Comparison of ENCODE assay signal across 7 mouse cellular contexts in genomic region chr1:74068366-74069084, GRCm38 (mm10). TPM values are rescaled to one million over a fixed set of nuclear protein-coding genes. Genes with fewer than 3 reads are reported as not detected.
DNase-seq lines count a peak whose midpoint lies in the region; ATAC-seq and TF ChIP-seq lines count a peak whose summit lies in the region.

No protein-coding gene starts in this region.

- no peaks in the 10 kb centered on the region for H3K4me1 ChIP-seq in ES-Bruce4 (ENCODE audit: control insufficient read depth, insufficient read depth, low read length)
- peaks cover 59% of the 10 kb centered on the region for H3K4me1 ChIP-seq in heart, embryonic 13.5 days
- H3K4me1 ChIP-seq in limb, embryonic 11.5 days (ENCODE audit: control insufficient read depth, insufficient read depth, low read length), result peaks cover 32% of the 10 kb centered on the region

- peak overlapping the region; percentile 19 for H3ac ChIP-seq in myocyte (ENCODE audit: control insufficient read depth, insufficient read length)

- 1% methylated on average over 35 of the region's 41 CpGs for WGBS in heart, embryonic 13.5 days
- WGBS in limb, embryonic 11.5 days, result 4% methylated on average over 41 of the region's 41 CpGs

- TF ChIP-seq POLR2A in ES-Bruce4 (IDR thresholded peaks at IDR 0.05; ENCODE audit: insufficient read depth, low read length) (no peak), myocyte (IDR thresholded peaks at IDR 0.05; ENCODE audit: insufficient read length, low read depth) (no peak)

- TF ChIP-seq EP300 in ES-Bruce4 (IDR thresholded peaks at IDR 0.05; ENCODE audit: insufficient read depth, low read depth, low read length), result no peak

- H3K27me3 ChIP-seq in ES-Bruce4 (ENCODE audit: control insufficient read depth, insufficient read depth, low read length, poor library complexity, severe bottlenecking) (no peaks in the 10 kb centered on the region), myocyte (ENCODE audit: control insufficient read depth, insufficient read depth, insufficient read length) (no peaks in the 10 kb centered on the region)
- no peaks in the 10 kb centered on the region for H3K27me3 ChIP-seq in heart, embryonic 13.5 days (replicated peaks)
- H3K27me3 ChIP-seq in limb, embryonic 11.5 days (ENCODE audit: control insufficient read depth, insufficient read depth, low read length), result no peaks in the 10 kb centered on the region

- ATAC-seq in heart, embryonic 13.5 days (ENCODE audit: extremely low read depth, insufficient number of reproducible peaks, low FRiP score, low TSS enrichment), result peak; percentile 44; the same call in 1 of the 2 replicates
- peak; percentile 74 for ATAC-seq in limb, embryonic 11.5 days (ENCODE audit: insufficient number of reproducible peaks, low FRiP score, low TSS enrichment, low read depth)

- peak overlapping the region; percentile 95 for H3K4me2 ChIP-seq in heart, embryonic 13.5 days
- H3K4me2 ChIP-seq in limb, embryonic 11.5 days (ENCODE audit: low read depth, severe bottlenecking), result peak overlapping the region; percentile 72
- peak overlapping the region; percentile 76 for H3K4me2 ChIP-seq in myocyte (ENCODE audit: low read depth)

- no peak overlapping the region for H3K27ac ChIP-seq in ES-Bruce4 (ENCODE audit: insufficient read depth, low read length)
- H3K27ac ChIP-seq in heart, embryonic 13.5 days (replicated peaks), result peak overlapping the region; percentile 88
- H3K27ac ChIP-seq in limb, embryonic 11.5 days (replicated peaks; ENCODE audit: low read depth, low read length), result peak overlapping the region; percentile 81

- H3K36me3 ChIP-seq in ES-Bruce4 (ENCODE audit: control insufficient read depth, insufficient read depth, low read length, poor library complexity, severe bottlenecking) (no peaks in the 10 kb centered on the region), myocyte (ENCODE audit: control insufficient read depth, insufficient read depth) (no peaks in the 10 kb centered on the region)
- H3K36me3 ChIP-seq in heart, embryonic 13.5 days, result peaks cover 15% of the 10 kb centered on the region
- H3K36me3 ChIP-seq in limb, embryonic 11.5 days (ENCODE audit: control insufficient read depth, insufficient read depth, low read length), result peaks cover 3% of the 10 kb centered on the region; the same call in 1 of the 2 replicates

- peaks cover 8% of the 10 kb centered on the region for H3K79me2 ChIP-seq in myocyte (ENCODE audit: control insufficient read depth, insufficient read depth)

- no peak for TF ChIP-seq CTCF in ES-Bruce4 (IDR thresholded peaks at IDR 0.05; ENCODE audit: low read depth, low read length)

- no peaks in the 10 kb centered on the region for H3K9me3 ChIP-seq in ES-Bruce4 (replicated peaks; ENCODE audit: control insufficient read depth, insufficient read depth, low read length, poor library complexity, severe bottlenecking)
- no peaks in the 10 kb centered on the region for H3K9me3 ChIP-seq in heart, embryonic 13.5 days
- H3K9me3 ChIP-seq in limb, embryonic 11.5 days (ENCODE audit: control insufficient read depth, low read length), result no peaks in the 10 kb centered on the region

- H3K9ac ChIP-seq in ES-Bruce4 (ENCODE audit: low read depth, poor library complexity, severe bottlenecking), result 0 out of 2 replicates have a peak overlapping the region, but pooled peaks have one; percentile 33
- peak overlapping the region; percentile 94 for H3K9ac ChIP-seq in heart, embryonic 13.5 days
- H3K9ac ChIP-seq in limb, embryonic 11.5 days (ENCODE audit: low read length), result peak overlapping the region; percentile 61

- peak; percentile 45 for DNase-seq in adrenal gland, postnatal 25 days
- DNase-seq in limb, embryonic 11.5 days (ENCODE audit: low spot score), result peak; percentile 70
- no peak for DNase-seq in right cerebral cortex, postnatal 25 days
- no peak for DNase-seq in urinary bladder, postnatal 36 days (ENCODE audit: low spot score in 2 of 2)

- peak overlapping the region; percentile 41 for H3K4me3 ChIP-seq in ES-Bruce4 (ENCODE audit: low read depth, low read length)
- peak overlapping the region; percentile 71 for H3K4me3 ChIP-seq in heart, embryonic 13.5 days
- peak overlapping the region; percentile 34 for H3K4me3 ChIP-seq in limb, embryonic 11.5 days (ENCODE audit: low read depth, low read length)
- peak overlapping the region; percentile 30 for H3K4me3 ChIP-seq in myocyte

TF ChIP-seq in myocyte, 11 proteins besides CTCF, POLR2A, EP300 and RAD21:
- TF ChIP-seq MAX (IDR thresholded peaks at IDR 0.05; ENCODE audit: low read depth), result no peak
- no peak for TF ChIP-seq POLR2AphosphoS2 (IDR thresholded peaks at IDR 0.05; ENCODE audit: insufficient read length, low read depth)
- peak in 1 of 3 experiments; percentile 24 for TF ChIP-seq MYOD1 (IDR thresholded peaks at IDR 0.05; ENCODE audit: control insufficient read depth in 1 of 3, insufficient read length in 2 of 3, low read depth in 2 of 3)

RNA-seq across cellular contexts. Expression of gene Tns1, which starts 55.7 kb away (rescaled TPM):
- 6.5 and 9.0 TPM in 2 replicates for polyA plus RNA-seq in ES-Bruce4 (2011; ENCODE audit: insufficient read depth, insufficient read length, low read depth, missing spikeins)
- 270 and 436 TPM in 2 replicates for total RNA-seq in adrenal gland, postnatal 25 days (2021)
- polyA plus RNA-seq in heart, embryonic 13.5 days (2015; fragmentation: Nextera tagmentation; extraction: Ambion mirVana), result 100 and 105 TPM in 2 replicates
- polyA plus RNA-seq in limb, embryonic 11.5 days (2014; fragmentation: Nextera tagmentation; extraction: Ambion mirVana), result 36.3 and 36.9 TPM in 2 replicates
- polyA plus RNA-seq in myocyte (2012; fragmentation: generic; extraction: Trizol), result 111 TPM

RNA-seq across cellular contexts. Expression of gene Rufy4, which starts 56.8 kb away (rescaled TPM):
- not detected in 2 replicates for polyA plus RNA-seq in ES-Bruce4 (2011; ENCODE audit: insufficient read depth, insufficient read length, low read depth, missing spikeins)
- total RNA-seq in adrenal gland, postnatal 25 days (2021), result 2.2 and 2.3 TPM in 2 replicates
- 0.20 and 0.48 TPM in 2 replicates for polyA plus RNA-seq in heart, embryonic 13.5 days (2015; fragmentation: Nextera tagmentation; extraction: Ambion mirVana)
- 0.07 TPM in 1 of 2 replicates, not detected in the other for polyA plus RNA-seq in limb, embryonic 11.5 days (2014; fragmentation: Nextera tagmentation; extraction: Ambion mirVana)
- not detected for polyA plus RNA-seq in myocyte (2012; fragmentation: generic; extraction: Trizol)

Comparison
In these comparisons a context has a peak if more than half of its experiments do, and no peak if none do; other contexts are left out.
1. H3K9ac ChIP-seq: peak in every context shown above with its lines; median percentile 94 in heart, embryonic 13.5 days; 61 in limb, embryonic 11.5 days; 33 in ES-Bruce4.
2. DNase-seq: peak in adrenal gland, postnatal 25 days (single experiment) and limb, embryonic 11.5 days (single experiment); none in right cerebral cortex, postnatal 25 days (single experiment) and urinary bladder, postnatal 36 days (0 of 2).
3. Peak in every context shown above with its lines, with median percentiles within 50 percentile points of each other: H3K4me3 ChIP-seq and H3K4me2 ChIP-seq.